Mouse (Mus musculus): ENCODE results near the gene Gjb2.

The Gjb2 gene

DNA sequence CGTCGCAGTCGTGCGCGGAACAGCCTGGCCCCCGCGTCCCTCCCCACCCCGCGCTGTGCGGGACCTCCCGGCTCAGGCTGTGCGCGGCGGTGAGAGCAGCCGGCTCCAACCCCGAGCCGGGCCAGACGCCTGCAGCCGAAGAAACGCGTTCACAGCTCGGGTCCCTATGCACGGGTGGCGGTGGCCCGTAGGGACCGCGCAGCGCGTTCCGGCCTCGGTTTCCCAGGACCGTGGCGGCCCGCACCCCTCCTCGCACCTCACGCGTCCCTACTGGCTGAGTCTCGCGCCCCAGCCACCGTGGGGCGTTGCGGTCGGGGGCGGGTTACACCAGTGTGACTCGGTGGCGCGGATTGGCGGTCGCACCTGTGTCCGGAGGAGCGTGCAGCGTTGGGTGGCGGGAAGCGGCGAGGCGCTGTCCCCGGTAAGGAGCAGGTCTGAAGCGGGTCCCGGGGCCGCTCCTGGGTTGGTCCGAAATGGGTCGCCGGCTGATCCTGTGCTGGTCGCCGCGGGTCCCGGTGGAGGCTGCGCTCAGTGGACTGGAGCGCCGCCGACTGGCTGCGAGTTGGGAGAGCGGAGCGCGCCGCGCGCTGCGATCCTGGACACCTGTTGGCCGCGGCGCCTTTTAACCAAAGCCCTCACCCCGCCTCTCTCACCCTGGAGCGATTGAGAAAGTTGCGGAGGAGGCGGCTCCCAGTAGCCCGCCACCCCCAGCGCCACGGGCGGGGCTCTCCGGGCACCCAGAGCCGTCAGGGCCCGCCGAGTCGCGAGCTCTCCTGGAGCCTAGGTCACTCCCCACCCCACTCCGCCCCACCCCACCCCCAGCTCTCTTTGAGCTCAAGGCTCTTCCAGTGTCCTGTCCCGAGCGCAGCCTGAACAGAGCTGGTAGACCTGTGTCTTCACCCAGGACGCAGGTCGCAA lies at the start of gene Gjb2:
TSS of gene Gjb2 (minus strand) at position 597 of the 918 bp plus-strand sequence.
- peak; percentile 45 for DNase-seq (ENCODE audit: low read depth, low spot score)

DNA sequence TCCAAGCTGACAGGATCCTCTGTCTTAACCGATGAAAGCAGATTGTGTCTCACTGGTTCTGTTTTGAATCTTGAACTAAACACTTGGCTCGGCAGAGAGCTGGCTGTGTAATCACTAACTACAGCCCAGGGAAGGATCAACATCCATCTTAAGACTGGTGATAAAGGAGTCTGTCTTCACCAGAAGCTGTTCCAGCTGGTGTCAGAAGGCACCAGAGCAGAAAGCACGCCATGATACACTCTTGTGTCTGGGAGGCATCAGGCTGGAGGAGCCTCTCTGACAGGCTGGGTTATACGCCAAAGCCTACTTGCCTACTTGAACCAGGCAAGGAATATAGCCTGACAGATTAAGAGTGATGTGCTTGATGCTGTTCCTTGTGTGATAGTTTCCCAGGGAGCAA lies 41.2 kb upstream of the Gjb2 start:
- DNase-seq (ENCODE audit: low read depth, low spot score): no peak

DNA sequence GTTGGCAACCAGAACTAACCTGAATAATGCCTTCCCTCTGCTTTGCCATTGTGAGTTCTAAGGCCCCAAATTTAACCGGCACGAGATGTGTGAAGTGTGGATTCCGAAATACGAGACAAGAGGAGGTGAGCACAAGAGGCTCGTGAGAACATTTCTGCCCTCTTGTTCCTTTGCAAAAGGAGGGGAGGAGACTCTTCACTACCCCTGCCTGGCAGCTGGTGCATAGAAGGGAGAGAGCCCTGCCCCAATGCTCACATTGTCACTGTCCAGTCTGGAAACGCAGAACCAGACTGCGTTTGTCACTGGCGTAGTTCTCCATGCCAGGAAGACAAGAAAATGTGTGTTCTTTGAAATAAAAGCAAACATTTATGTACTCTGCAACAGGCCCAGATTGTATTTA lies 30.8 kb upstream of the Gjb2 start:
- no peak for DNase-seq (ENCODE audit: low read depth, low spot score)

DNA sequence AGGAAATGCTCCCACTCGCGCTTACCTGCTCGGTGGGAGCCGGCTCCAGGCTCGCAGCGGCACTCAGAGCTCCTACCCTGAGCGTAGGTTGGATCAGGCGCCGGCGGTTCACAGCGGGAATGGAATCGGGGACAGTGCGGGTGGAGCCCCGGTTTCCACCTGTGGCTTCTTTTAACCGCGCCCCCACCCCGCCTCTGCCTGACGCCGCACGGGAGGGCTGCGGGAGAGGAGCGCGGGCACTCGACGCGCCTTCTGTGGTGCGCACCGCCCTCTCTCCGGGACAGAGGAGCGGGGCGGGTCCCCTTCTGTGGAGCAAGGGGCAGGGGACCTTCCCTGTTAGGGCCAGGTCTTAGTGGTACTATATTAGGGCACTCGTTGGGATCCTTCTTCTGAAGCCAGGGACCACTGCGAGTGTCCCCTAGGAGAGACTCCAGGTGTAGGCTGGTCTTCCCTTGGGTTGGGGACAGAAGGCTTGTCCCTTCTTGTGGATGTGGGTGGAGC lies 28.7 kb upstream of the Gjb2 start, which contains the start of gene Gjb6:
TSS of gene Gjb6 (minus strand) at position 451 of the 501 bp plus-strand sequence.
- DNase-seq (ENCODE audit: low read depth, low spot score): no peak

DNA sequence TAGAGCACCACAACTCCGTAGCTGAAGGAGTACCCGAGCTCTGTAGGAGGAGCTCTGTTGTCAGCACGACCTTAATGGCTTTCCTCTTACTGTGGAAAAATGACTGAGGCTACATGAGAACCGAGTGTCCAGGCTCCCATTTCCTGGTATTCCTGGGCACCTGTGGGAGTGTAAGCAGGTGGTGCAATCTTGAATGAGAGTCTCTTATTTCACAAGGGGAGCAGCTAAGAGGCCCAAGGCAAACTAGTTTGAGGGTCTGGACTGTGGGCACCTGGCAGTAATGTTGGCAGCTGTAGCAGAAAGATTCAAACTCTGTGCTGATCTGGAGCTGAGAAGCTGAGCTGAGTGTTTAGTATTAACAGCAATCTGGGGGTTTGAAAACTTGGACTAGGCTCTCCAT lies 22.9 kb upstream of the Gjb2 start:
- no peak for DNase-seq (ENCODE audit: low read depth, low spot score)

DNA sequence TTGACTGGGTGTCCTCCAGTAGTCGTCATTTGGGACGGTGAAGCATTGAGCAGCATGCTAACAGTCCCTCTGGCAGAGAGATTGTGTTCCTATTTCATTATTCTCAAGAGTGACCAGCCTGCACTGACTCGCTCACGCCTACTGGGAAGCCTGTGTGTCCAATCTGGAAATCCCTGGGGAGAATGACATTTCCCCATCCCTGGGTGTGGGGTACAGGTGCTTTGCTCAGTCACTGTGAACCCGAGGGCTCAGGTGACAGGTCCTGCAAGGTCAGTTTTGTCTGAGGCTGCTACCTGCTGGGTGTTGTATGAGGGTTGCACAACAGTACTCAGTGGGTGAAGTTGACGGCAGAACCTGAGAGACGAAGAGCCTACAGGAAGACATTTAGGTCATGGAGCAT lies 17.8 kb upstream of the Gjb2 start:
- no peak for DNase-seq (ENCODE audit: low read depth, low spot score)

DNA sequence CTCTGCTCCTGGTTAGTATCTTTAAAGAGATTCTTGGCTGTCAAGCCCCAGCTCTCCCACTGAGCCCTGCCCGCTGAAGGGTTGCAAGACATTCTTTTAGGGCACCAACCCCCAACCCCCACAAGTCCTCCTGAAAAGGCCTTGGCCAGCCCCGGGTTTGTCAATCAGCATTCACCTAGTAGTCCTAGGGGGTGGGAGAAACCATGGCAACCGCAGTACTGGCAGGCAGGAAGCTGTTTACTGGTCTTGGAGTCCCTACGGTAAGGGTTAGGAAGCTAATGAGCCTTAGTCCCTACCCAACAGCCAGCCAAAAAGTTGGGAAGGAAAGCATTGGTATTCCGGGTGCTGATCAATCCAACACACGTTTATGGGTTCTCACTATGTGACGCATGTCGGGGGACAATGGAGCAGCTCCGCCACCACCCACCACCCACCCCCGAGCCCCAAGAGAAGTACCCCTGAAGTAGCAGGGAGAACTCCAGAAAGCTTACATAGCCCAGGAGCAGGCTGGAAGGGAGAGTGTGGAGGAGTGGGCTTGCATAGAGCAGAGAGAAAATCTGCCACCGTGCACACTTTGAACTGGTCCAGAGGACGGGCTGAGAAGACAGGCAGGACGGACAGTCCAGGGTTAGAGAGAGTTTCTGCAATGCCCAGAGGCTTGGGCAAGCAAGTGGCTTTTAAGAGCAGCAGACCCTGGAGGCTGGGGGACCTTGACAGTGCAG lies 11.5 kb upstream of the Gjb2 start, which contains the start of gene Gm4491:
TSS of gene Gm4491 (minus strand) at position 61 of the 722 bp plus-strand sequence.
- peak; percentile 76 for DNase-seq (ENCODE audit: low read depth, low spot score)

DNA sequence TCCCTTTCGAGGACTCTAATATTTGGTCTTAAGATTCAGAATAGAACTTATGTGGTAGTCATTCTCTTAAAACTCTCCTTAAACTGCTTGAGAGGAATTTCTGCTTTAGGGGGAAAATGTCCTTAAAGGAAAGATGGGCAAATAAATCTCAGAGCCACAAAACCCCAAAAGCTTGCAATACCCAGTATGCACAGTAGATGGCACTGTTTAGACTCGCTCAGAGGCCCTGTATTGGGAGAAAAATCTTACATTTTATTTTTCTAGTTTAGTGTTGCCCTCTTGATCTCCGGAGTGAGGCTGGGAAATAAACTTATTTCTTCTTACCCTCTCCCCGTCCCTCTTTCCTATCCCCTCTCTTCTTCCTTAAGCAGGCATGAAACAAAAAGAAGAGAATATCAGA lies 4.7 kb upstream of the Gjb2 start:
- DNase-seq (ENCODE audit: low read depth, low spot score): peak; percentile 78

DNA sequence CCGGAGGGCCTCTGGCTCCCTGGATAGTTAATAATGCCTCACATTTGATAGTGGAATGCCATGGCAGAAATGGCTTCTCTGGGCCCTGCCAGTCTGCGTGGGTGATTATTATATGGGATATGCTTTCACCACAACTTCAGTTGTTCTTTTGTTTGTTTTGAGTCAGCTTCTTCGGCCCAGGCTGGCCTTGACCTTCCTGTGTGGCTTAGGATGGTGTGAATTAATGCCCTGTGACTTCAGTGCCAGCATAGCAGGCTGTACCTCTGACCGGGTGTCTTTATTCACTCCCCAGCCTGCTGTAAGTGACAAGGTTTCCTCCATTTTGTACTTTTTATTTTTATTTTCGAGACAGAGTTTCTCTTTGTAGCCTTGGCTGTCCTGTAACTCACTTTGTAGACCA lies 3.4 kb upstream of the Gjb2 start:
- no peak for DNase-seq (ENCODE audit: low read depth, low spot score)

DNA sequence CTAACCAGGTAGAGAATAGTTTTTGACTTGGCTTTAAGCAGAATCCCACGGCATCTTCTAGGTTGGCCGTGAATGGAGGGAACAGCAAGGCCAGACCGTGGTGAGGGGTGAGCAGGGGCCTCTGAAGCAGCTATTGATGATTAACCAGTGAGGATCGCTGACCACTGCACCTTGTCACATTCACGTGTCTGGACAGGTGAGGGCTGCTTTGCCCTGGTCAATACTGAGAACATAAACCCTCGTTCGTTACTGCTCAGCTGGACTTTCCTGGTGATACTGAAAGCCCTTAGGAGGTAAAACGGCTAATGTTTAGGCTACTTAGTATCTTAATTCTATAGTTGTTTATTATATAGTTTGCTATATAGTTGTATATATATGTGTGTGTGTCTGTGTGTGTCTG lies 2.6 kb upstream of the Gjb2 start:
- no peak for DNase-seq (ENCODE audit: low read depth, low spot score)

DNA sequence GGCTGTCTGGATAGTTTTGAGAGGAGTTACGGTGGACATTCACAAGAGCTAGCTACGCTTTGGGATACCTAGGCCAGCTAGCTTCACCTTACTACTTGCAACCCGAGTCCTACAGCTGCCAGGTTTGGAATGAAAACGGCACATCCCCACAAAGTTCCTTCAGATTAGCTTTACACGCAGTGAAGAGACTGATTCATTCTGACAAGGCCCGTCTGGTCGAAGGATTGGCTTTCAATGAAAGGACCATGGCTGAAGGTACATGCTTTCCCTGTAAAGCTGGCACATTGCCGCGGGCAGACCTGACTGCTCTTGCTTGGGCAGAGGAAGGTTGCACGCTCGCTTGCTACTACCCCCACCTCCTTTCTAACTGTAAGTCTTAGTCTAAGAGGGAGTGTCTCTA lies 1.2 kb upstream of the Gjb2 start:
- no peak for DNase-seq (ENCODE audit: low read depth, low spot score)

DNA sequence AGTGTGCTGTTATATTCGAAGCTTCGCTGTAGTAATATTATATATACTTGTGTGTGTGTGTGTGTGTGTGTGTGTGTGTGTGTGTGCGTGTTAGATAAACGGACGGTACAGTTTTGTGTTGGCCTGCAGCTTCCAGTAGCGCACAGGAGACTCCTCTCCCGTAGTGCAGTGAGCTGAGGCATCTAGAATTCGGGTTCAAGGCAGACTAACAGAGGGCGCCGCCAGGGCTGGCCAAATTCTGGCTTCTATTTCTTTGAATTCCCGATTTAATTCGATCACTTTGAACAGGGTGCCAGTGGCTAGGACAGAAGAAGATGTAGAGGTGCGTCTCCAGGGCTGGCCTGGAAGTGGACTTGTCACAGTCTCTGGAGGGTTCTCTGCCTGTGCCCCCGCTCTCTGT lies 609 bp upstream of the Gjb2 start:
- DNase-seq (ENCODE audit: low read depth, low spot score): no peak

DNA sequence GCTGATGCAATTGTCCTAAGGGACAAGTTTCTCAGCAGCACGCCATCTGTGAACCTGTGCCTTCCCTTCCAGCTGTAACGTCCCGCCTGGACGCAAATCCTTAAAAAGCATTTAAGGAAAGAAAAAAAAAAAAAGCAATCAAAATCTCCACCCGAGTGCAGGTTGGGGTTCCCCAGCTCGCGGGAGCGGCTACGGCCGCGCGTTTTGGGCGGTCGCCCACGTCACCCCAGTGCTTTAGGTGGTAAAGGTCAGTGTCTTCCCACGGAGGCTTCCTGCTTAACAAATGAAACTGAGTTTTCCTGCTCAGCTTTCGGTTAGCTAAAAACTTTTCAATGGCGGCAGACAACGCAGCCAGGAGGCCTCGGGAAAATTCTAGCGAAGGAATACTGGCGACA lies 794 bp downstream of the Gjb2 start:
- no peak for DNase-seq (ENCODE audit: low read depth, low spot score)

DNA sequence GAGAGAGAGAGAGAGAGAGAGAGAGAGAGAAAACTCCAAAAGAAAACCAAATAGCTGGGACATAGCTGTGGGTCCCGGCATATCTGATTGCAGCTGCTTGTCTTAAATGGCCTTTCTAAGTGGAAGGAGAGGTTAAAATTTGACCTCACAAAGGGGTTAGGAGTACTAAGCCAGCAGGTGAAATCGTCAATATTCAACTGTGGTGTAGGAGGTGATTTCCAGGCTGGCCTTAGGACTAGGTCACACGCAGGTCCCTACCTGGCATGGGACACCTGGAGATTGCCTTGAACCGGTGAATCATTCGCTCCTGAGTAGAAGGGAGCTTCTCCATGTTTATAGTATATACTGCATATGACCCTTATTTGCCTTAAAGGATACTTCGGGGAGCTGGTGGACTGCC lies 1.4 kb downstream of the Gjb2 start:
- no peak for DNase-seq (ENCODE audit: low read depth, low spot score)

DNA sequence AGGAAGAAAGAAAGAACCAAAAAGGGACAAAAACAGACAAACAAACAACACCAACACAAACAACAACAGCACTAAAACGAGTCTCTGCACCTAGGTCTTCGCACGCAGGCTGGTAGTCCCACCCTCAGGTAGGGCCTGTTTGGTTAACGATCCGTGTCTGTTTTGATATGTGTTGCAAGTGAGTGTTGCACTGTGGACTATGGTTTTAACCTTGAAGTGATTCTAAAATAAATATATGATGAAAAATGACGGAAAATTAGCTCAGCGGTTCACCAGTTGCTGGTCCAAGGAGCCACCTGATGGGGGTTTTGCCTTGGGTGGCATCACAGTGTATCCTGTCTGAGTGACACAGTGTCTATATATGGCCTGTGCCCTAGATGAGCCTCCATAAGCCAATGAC lies 2.9 kb downstream of the Gjb2 start:
- DNase-seq (ENCODE audit: low read depth, low spot score): no peak

DNA sequence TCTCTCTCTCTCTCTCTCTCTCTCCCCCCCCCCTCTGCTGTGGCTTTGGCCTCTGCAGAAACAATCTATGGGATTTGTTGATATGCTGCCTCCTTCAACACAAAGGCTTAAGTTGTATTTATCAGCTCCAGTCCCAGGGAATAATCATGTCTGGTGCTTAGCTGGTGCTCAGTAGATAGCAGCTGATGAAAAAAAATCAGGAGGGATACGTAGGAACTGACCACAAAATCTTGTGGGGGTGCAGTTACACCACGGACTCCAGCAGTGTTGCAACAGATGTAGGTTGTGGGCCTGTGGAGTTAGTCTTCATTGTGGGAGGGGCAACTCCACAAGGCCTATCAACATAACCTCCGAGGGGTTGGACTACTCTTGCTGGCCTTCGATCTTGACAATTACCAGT lies 8.6 kb downstream of the Gjb2 start:
- DNase-seq (ENCODE audit: low read depth, low spot score): no peak

DNA sequence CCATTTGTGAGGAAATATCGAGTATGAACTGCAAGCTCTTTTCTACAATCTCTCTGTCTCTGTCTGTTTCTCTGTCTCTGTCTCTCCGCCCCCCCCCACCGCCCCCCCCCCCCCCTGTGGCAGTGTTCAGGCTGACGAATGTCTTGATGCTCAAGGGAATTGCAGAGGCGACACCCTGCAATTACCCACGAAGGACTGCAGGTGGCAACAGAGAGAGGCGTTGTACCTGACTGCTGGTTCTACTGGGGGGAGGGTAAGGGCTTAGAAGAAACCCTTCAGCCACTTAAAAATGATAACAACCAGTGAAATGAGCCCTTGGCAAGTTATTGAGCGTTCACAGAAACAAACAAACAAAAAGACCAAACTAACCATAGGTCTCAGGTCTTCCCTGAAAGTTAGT lies 11.5 kb downstream of the Gjb2 start:
- DNase-seq (ENCODE audit: low read depth, low spot score): peak; percentile 58

DNA sequence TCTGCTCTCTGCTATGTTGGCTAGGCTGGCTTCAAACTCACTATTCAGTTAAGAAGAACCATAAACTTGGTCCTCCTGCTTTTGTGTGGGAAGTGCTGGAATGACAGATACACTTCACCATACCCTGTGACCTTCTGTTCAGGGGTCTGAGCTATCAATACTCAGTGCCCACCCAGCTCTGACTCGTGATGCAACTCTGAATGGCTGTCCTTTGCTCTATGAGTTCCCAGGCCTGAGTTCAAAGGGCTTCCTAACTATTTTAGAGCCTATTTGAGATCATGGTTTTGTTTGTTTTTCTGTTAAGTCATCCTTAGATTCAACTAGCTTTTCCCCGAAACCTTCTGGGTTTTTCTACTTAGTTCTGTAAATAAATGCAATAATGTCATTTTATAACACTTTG lies 14.5 kb downstream of the Gjb2 start:
- no peak for DNase-seq (ENCODE audit: low read depth, low spot score)

DNA sequence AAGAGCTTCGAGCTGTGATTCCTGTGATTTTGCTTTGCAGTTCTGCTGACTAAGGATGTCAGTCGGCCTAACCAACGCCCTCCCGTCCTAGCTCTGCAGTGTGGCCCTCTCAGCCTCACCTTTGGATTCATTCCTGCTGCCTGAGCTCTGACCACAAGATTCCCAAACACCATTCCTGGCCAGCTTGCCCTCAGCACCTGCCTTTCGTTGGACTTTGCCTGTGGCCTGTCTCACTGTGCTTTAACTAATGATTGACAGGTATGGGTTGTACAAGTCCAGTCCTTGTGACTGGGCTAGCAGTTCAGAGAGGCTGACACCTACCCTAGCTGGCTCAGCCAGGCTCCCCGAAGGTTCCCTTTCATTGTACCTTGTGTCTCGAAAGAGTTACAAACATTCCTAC lies 15.4 kb downstream of the Gjb2 start:
- DNase-seq (ENCODE audit: low read depth, low spot score): no peak

DNA sequence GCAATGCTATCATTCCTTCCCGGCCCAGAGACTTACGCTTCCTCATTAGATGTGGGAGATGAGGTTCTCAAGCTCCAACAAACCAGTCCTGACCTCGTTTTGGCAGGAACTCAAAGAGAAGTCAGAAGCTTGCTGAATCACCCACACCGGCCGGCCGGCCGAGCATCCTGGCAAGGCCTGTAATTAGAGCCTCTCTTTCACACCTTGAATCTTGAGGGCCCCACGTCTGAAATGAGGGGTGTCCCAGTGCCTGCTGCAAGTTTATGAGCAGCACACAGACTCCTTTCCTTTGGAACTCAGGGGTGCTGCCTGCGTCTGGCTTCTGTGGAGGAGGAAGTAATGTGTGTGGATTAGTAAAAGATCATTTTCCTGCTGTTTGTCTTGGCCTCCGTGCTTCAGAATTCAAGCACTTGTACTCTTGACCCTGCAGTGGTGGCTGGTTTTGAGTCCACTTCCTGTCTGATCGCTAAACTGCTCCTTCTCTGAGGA lies 20.3 kb downstream of the Gjb2 start:
- DNase-seq (ENCODE audit: low read depth, low spot score): no peak

DNA sequence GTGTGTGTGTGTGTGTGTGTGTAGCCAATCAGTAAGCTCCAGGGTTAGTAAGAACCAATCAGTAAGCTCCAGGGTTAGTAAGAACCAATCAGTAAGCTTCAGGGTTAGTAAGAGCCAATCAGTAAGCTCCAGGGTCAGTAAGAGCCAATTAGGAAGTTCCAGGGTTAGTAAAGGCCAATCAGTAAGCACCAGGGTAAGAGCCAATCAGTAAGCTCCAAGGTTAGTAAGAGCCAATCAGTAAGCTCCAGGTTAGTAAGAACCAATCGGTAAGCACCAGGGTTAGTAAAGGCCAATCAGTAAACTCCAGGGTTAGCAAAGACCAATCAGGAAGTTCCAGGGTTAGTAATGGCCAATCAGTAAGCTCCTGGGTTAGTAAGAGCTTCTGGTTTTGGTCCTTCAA lies 21.6 kb downstream of the Gjb2 start:
- DNase-seq (ENCODE audit: low read depth, low spot score): no peak

DNA sequence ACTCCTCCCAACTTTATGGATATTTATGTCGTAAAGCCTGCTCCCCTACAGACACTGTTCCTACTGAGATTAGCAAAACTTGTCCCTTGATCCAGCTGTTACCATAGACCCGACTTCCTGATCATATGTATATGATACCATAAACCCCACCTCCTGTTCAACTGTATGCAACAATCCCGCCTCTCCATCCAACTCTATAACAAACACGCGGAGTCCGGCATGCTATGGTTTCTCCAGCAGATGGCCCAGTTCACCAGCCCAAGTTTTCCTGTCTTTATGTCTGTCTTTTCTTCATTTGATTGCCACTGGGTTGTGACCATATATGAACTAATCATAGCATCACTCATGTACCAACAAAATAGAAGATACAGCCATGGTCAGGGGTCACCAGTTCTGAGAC lies 29.0 kb downstream of the Gjb2 start:
- no peak for DNase-seq (ENCODE audit: low read depth, low spot score)

DNA sequence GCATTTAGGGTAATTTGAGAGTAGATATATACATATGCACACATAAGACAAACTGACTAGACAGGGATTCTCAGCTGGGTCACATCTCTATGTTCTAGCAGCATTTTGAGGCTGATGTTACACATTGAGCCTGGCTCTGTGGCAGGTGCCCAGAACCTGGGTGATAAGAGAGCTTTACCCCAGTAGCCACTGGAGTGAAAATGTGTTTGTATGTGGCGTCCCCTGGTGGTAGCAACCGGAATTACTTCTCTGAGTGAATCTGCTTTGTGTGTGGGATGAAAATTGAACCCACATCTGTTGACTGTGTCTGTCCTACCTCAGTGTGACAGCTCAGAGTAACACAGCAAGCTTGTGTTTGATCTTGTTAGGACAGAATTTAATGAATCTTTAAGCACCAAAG lies 34.6 kb downstream of the Gjb2 start:
- DNase-seq (ENCODE audit: low read depth, low spot score): peak; percentile 78

All from forelimb bud, embryonic 11.5 days (tissue).